Mouse (Mus musculus): ENCODE measurements around the gene Akap2. TPM values are rescaled to one million over a fixed set of nuclear protein-coding genes. Genes with fewer than 3 reads are reported as not detected.

Gene Akap2
- polyA plus RNA-seq, 1 experiment from 2014 or later = 27.8 TPM

GRCm38 (mm10) chr4:57829131-57829530 lies 111.7 kb downstream of the Akap2 start:
- H3K4me3 ChIP-seq (replicated peaks) = no peak overlapping the region

GRCm38 (mm10) chr4:57829740-57830139 lies 112.3 kb downstream of the Akap2 start:
- ATAC-seq (replicated peaks; ENCODE audit: low FRiP score) = 0 out of 2 replicates have a peak, but pooled peaks have one; percentile 49

More at GRCm38 (mm10) chr4:57829131-57829530, 111.7 kb downstream of the Akap2 start:
- 71% methylated on average over 9 of the region's 9 CpGs for WGBS
- Histone ChIP-seq H3K4me1 (peaks cover 38% of the 10 kb centered on the region), H3K27ac (no peak overlapping the region), H3K4me2 (no peak overlapping the region), H3K9ac (no peak overlapping the region), H3K27me3 (no peaks in the 10 kb centered on the region), H3K36me3 (no peaks in the 10 kb centered on the region), H3K9me3 (replicated peaks) (no peaks in the 10 kb centered on the region)
- no peak for ATAC-seq (replicated peaks; ENCODE audit: low FRiP score)

DNA sequence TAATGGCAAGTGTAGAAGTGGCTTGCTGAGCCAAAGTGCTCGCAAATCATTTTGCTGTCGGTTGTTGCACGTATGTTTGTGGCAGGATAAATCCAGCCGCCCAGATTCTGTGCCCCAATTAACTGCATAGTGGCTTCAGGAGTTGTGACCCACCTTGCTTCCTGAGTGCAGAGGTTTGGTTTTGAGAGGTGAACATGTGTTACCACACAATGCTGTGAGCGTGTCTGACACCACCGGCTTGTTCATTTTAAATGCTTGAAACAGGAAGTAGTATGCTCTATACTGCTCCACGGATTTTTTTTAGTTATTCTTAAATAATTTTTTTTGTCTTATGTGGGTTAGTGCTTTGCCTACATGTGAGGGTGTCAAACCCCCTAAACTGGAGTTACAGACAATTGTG lies 114.9 kb downstream of the Akap2 start:
- WGBS = 36% methylated on average over 7 of the region's 7 CpGs
- no peaks in the 10 kb centered on the region for H3K27me3 ChIP-seq
- H3K27ac ChIP-seq = 0 out of 2 replicates have a peak overlapping the region, but pooled peaks have one; percentile 45
- no peak overlapping the region for H3K4me2 ChIP-seq
- H3K4me1 ChIP-seq = peaks cover 29% of the 10 kb centered on the region
- no peaks in the 10 kb centered on the region for H3K9me3 ChIP-seq (replicated peaks)
- no peak overlapping the region for H3K9ac ChIP-seq
- H3K36me3 ChIP-seq = no peaks in the 10 kb centered on the region
- no peak overlapping the region for H3K4me3 ChIP-seq (replicated peaks)
- ATAC-seq (replicated peaks; ENCODE audit: low FRiP score) = no peak

More at GRCm38 (mm10) chr4:57829740-57830139, 112.3 kb downstream of the Akap2 start:
- H3K27ac ChIP-seq = no peak overlapping the region
- 71% methylated on average over 3 of the region's 3 CpGs for WGBS
- H3K27me3 ChIP-seq = no peaks in the 10 kb centered on the region
- H3K9me3 ChIP-seq (replicated peaks) = no peaks in the 10 kb centered on the region
- no peak overlapping the region for H3K9ac ChIP-seq
- no peaks in the 10 kb centered on the region for H3K36me3 ChIP-seq
- H3K4me2 ChIP-seq = no peak overlapping the region
- no peak overlapping the region for H3K4me3 ChIP-seq (replicated peaks)
- H3K4me1 ChIP-seq = peaks cover 33% of the 10 kb centered on the region

- H3K4me1 ChIP-seq = peaks cover 29% of the 10 kb centered on the region
- H3K36me3 ChIP-seq = no peaks in the 10 kb centered on the region
- H3K9ac ChIP-seq = no peak overlapping the region
- no peak for ATAC-seq (replicated peaks; ENCODE audit: low FRiP score)
- no peak overlapping the region for H3K4me2 ChIP-seq
- H3K27me3 ChIP-seq = no peaks in the 10 kb centered on the region
- no peak overlapping the region for H3K4me3 ChIP-seq (replicated peaks)
- H3K27ac ChIP-seq = 0 out of 2 replicates have a peak overlapping the region, but pooled peaks have one; percentile 27
- WGBS = 53% methylated on average over 4 of the region's 4 CpGs
- no peaks in the 10 kb centered on the region for H3K9me3 ChIP-seq (replicated peaks)
These were observed 115.6 kb downstream of the Akap2 start for GRCm38 (mm10) chr4:57833060-57833459.

GRCm38 (mm10) chr4:57834141-57834540 lies 116.7 kb downstream of the Akap2 start:
- no peak overlapping the region for H3K9ac ChIP-seq
- no peaks in the 10 kb centered on the region for H3K36me3 ChIP-seq
- H3K27ac ChIP-seq = peak overlapping the region; percentile 2; the same call in 1 of the 2 replicates
- H3K4me2 ChIP-seq = no peak overlapping the region
- H3K9me3 ChIP-seq (replicated peaks) = no peaks in the 10 kb centered on the region
- peaks cover 22% of the 10 kb centered on the region for H3K4me1 ChIP-seq
- H3K27me3 ChIP-seq = no peaks in the 10 kb centered on the region
- peak; percentile 33; the same call in 1 of the 2 replicates for ATAC-seq (replicated peaks; ENCODE audit: low FRiP score)
- no peak overlapping the region for H3K4me3 ChIP-seq (replicated peaks)
- WGBS = 43% methylated on average over 4 of the region's 4 CpGs

- no peaks in the 10 kb centered on the region for H3K27me3 ChIP-seq
- H3K4me3 ChIP-seq (replicated peaks) = no peak overlapping the region
- H3K27ac ChIP-seq = no peak overlapping the region
- H3K4me2 ChIP-seq = no peak overlapping the region
- WGBS = 56% methylated on average over 9 of the region's 9 CpGs
- no peaks in the 10 kb centered on the region for H3K36me3 ChIP-seq
- no peak overlapping the region for H3K9ac ChIP-seq
- H3K9me3 ChIP-seq (replicated peaks) = no peaks in the 10 kb centered on the region
- peaks cover 24% of the 10 kb centered on the region for H3K4me1 ChIP-seq
- no peak for ATAC-seq (replicated peaks; ENCODE audit: low FRiP score)
These were observed 119.6 kb downstream of the Akap2 start for GRCm38 (mm10) chr4:57837089-57837488.

DNA sequence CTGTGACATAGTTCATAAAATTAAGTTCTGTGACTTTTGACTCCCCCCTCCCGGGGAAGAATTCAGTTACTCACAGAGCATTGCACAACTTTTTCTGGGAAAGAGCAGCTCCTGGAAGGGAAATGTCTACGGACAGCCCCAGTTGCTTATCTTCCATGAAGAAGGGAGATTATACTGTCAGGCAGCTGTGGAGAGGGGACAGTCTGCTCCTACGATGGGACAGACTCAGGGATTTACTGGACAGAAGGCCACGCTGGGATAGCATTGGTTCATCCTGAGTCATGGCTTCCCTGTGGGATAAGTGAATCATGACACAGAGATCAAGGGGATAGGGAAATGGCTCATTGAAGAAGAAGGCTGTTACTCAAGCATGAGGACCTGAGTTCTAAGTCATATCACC lies 121.9 kb downstream of the Akap2 start:
- 71% methylated on average over 4 of the region's 4 CpGs for WGBS
- Histone ChIP-seq H3K27ac (no peak overlapping the region), H3K36me3 (no peaks in the 10 kb centered on the region), H3K9ac (no peak overlapping the region), H3K4me3 (replicated peaks) (no peak overlapping the region), H3K27me3 (no peaks in the 10 kb centered on the region), H3K9me3 (replicated peaks) (no peaks in the 10 kb centered on the region), H3K4me2 (no peak overlapping the region), H3K4me1 (peaks cover 18% of the 10 kb centered on the region)
- no peak for ATAC-seq (replicated peaks; ENCODE audit: low FRiP score)

GRCm38 (mm10) chr4:57841911-57842310 lies 124.5 kb downstream of the Akap2 start:
- no peak overlapping the region for H3K27ac ChIP-seq
- no peak overlapping the region for H3K4me2 ChIP-seq
- no peaks in the 10 kb centered on the region for H3K36me3 ChIP-seq
- ATAC-seq (replicated peaks; ENCODE audit: low FRiP score) = no peak
- peaks cover 41% of the 10 kb centered on the region for H3K4me1 ChIP-seq
- no peak overlapping the region for H3K4me3 ChIP-seq (replicated peaks)
- 48% methylated on average over 1 of the region's 1 CpGs for WGBS
- H3K27me3 ChIP-seq = no peaks in the 10 kb centered on the region
- no peaks in the 10 kb centered on the region for H3K9me3 ChIP-seq (replicated peaks)
- H3K9ac ChIP-seq = no peak overlapping the region

DNA sequence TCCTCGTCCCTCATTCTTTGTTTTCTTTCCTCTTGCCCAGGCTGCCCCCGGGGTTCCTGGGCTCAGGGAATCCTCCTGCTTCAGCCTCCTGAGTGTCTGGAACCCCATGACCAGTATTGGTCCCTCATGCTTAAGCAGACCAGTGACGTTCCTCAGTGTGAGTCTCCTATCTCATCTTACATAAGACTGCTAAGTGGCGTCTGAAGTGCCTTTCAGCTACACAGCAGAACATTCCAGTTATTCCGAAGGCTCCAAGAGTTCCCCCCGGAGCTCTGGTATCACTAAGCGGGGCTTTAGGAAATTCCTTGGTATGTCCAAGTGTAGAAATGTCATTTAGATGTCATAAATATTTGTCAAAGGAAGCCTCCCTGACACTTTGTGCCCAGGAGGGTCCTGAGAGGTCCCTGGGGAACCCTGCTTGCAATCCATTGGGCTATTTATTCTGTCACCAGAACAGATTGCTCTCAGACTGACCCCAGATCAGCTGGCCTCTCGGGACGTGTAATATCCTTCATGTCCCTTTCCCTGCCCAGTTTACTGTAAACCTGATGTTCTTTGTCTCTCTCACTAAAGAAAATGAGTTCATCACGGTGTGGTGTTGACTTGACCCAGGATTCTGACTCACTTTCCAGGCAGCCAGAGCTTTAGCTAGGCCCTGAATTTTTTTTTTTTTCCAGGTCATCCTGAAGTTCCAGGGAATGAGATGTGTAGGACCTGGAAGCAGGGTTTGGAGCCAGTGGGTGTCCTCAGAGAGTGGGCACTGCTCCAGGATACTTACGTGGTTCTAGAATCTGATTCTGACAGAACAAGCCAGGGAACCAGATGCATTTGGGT lies 125.2 kb downstream of the Akap2 start:
- 55% methylated on average over 11 of the region's 11 CpGs for WGBS

DNA sequence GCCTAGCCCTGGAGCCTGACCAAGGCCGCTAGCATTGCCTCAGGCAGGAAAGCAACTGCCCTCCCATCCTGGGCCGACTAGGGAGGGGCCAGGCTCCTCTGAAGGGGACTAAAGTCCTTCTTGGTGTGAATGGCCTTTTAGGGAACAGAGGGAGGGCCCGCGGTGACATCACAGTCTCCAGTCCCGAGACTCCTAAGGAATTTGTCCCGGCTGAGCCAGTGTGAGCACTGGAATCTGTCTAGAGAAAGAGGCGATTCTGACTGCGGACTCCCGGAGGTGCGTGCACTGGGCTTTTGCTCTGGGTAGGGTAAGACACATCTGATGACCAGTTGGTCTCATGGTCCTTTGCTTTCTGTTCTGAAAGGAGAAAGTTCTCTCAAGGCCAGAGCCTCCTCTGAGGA lies 127.6 kb downstream of the Akap2 start:
- Histone ChIP-seq H3K9ac (peak overlapping the region; percentile 40), H3K9me3 (replicated peaks) (no peaks in the 10 kb centered on the region), H3K36me3 (peaks cover under 1% of the 10 kb centered on the region; the same call in 1 of the 2 replicates), H3K4me2 (peak overlapping the region; percentile 59), H3K27me3 (no peaks in the 10 kb centered on the region), H3K27ac (peak overlapping the region; percentile 90), H3K4me1 (peaks cover 57% of the 10 kb centered on the region), H3K4me3 (replicated peaks) (peak overlapping the region; percentile 48)
- peak; percentile 90 for ATAC-seq (replicated peaks; ENCODE audit: low FRiP score)
- WGBS = 2% methylated on average over 10 of the region's 10 CpGs

More for the DNA sequence above, 125.2 kb downstream of the Akap2 start:
- H3K36me3 ChIP-seq = no peaks in the 10 kb centered on the region
- ATAC-seq (replicated peaks; ENCODE audit: low FRiP score) = no peak
- no peak overlapping the region for H3K4me2 ChIP-seq
- no peak overlapping the region for H3K4me3 ChIP-seq (replicated peaks)
- H3K27me3 ChIP-seq = no peaks in the 10 kb centered on the region
- H3K4me1 ChIP-seq = peaks cover 46% of the 10 kb centered on the region
- H3K9me3 ChIP-seq (replicated peaks) = no peaks in the 10 kb centered on the region
- no peak overlapping the region for H3K9ac ChIP-seq
- 0 out of 2 replicates have a peak overlapping the region, but pooled peaks have one; percentile 14 for H3K27ac ChIP-seq

DNA sequence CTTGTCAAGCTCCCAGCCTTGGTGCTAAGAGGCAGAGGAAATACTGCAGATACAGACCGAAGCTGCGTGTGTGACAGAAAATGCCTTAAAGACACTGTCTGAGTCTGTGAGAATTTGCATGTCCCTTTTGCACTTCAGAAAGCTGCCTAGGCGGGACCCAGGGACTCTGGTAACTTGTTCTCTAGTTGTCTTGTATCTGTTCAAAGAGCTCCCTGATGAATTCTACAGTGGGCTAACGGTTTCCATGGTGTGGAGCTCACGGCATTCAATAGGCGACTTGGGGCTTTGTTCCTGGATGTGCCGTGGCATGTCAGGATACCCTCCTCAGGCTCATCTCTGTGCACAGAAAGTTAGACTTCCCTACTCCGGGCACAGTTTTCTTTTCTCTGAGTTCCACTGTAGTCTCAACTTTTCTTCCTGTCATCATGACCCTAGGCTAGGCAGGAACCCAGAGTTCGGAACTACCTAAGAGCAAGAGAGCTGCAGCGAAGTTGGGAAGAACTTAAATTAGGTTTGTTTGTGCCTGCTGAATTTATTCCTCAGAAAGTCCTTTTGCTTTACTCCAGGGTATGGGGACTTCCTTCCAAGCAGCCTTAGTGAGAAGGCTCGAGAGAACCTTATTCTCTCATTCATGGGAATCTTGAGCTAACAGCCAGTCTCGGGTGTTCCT lies 128.2 kb downstream of the Akap2 start:
- H3K9ac ChIP-seq = peak overlapping the region; percentile 40
- H3K4me1 ChIP-seq = peaks cover 57% of the 10 kb centered on the region
- 25% methylated on average over 12 of the region's 12 CpGs for WGBS
- H3K4me3 ChIP-seq (replicated peaks) = peak overlapping the region; percentile 48
- peak overlapping the region; percentile 90 for H3K27ac ChIP-seq
- H3K36me3 ChIP-seq = peaks cover 7% of the 10 kb centered on the region
- H3K9me3 ChIP-seq (replicated peaks) = no peaks in the 10 kb centered on the region
- peak overlapping the region; percentile 59 for H3K4me2 ChIP-seq
- no peaks in the 10 kb centered on the region for H3K27me3 ChIP-seq
- ATAC-seq (replicated peaks; ENCODE audit: low FRiP score) = no peak

DNA sequence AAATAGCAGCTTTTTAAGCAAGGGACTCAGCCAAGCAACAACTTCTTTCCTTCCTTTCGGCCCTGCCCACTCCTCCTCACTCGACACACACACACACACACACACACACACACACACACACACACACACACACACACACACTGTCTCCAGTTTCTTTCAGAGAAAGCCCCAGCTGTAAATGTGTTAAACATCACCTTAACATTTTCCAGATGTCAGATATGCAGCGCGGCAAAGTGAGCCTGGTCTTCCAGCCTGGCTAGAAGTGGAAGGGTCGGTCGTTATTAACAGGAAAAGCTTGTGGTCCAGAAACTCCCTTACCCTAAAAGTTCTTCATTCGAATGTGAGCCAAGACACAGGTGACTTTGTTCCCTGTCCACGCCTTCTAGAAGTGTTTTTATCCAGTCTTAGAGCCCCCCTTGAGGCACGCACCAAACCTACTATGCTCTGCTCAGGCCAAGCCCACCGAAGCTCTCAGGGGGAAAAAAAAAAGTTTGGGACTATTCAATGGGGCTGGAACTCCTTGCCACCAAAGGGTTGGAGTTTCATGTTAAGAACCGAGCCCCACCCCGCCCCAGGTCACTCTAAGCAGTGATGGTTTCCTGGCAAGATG lies 129.0 kb downstream of the Akap2 start:
- Histone ChIP-seq H3K36me3 (peaks cover 7% of the 10 kb centered on the region), H3K27ac (peak overlapping the region; percentile 90), H3K9me3 (replicated peaks) (no peaks in the 10 kb centered on the region), H3K27me3 (no peaks in the 10 kb centered on the region), H3K9ac (peak overlapping the region; percentile 40), H3K4me3 (replicated peaks) (peak overlapping the region; percentile 48), H3K4me2 (peak overlapping the region; percentile 59), H3K4me1 (peaks cover 59% of the 10 kb centered on the region)
- WGBS = 26% methylated on average over 12 of the region's 12 CpGs
- ATAC-seq (replicated peaks; ENCODE audit: low FRiP score) = no peak

All from kidney, embryonic 15.5 days (tissue).